Mouse (Mus musculus) lung, postnatal 10 days (tissue): ENCODE data around the gene Cers5.
"Not testable (repeated sequence)": the region's sequence is repeated elsewhere in the genome, so short reads cannot be mapped to it uniquely, and the experiment has no call there.

Experiments
- DNase-seq: peaks from one replicate; pipeline ENCODE4 v3.0.0; 2021

Cers5 gene

GRCm38 (mm10) chr15:99704881-99705280 is 67.8 kb downstream of the Cers5 start:
- DNase-seq, result no peak

DNA sequence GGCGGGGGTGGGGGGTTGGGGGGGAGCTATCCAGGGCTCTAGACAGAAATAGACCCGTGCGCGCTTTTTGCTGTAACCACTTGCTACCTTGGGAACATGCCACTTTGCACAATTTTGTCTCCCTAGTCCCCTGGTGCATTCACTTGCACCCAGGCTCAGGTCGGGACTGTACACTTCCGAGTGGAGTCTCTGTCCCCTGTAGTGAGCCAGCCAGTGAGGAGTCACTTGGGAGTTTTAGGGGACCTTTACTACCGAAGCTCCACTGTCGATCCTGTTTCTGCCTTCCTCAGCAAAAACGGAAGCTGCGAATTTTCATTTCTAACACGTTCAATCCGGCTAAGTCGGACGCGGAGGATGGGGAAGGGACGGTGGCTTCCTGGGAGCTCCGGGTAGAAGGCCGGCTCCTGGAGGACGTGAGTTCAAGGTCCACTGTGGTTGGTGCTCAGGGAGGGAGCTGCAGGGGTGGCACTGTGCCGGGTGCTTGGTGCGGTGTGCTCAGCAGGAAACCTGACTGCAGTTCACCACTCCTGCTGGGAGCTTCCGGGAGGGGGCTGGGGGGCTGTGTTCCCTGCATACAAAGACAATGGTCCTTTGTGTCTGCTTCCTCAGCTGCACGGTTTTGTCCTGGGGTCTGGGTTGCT is 68.5 kb downstream of the Cers5 start:
- DNase-seq, result peak; percentile 64

GRCm38 (mm10) chr15:99703676-99704040 is 69.0 kb downstream of the Cers5 start:
- DNase-seq, result no peak

DNA sequence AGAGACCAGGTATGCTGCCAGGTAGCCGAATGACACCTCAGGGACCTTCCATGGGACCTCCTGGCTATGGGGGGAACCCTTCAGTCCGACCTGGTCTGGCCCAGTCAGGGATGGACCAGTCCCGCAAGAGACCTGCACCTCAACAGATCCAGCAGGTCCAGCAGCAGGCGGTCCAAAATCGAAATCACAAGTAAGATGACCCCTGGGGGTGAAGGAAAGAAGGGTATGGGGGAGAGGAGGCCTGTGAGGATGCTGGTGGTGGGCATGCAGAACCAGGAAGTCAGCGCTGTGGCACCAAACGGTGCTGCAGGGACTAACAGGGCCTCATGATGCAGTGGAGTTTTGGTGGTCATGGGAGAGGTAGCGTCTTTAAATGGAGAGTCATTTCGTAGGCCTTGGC is 69.6 kb downstream of the Cers5 start:
- DNase-seq, result no peak

GRCm38 (mm10) chr15:99701999-99702900 is 70.4 kb downstream of the Cers5 start, which contains the start of gene Smarcd1:
TSS of gene Smarcd1 (plus strand) at chr15:99702129.
- DNase-seq, result peak; percentile 97

DNA sequence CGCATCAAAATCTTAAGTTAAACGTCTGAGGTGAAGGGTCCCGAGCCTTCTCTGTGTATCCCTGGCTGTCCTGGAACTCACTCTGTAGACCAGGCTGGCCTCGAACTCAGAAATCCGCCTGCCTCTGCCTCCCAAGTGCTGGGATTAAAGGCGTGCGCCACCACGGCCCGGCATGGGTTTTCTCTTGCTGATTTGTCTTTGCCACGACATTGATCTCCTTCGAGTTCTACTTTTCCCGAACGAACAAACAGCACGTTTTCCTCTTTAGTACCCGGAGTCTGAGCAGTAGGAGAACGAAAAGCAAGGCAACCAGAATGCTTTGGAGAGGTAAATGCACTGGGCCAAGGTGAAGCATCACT is 71.1 kb downstream of the Cers5 start:
- DNase-seq, result not testable (repeated sequence)

- no peak for DNase-seq
Measured at GRCm38 (mm10) chr15:99700219-99701106, 72.2 kb downstream of the Cers5 start.

DNA sequence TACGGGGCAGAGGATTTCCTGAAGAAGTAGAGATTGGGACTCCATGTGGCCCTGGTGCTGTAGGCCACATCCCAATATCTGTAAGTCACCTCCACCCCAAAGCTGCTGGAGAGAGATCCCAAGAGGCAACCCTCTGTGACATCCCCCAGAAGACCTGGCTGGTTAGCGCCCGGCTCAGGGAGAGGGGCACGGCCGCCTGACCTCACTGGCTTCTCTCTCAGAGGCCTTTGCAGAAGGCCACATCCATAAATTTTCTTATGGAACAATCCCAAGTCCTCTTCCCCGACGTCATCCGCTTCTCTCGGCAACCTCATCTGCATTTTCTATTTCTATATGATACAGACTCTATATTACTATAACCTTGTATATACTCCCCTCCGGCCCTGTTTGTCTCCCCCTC is 73.0 kb downstream of the Cers5 start:
- DNase-seq, result no peak

- no peak for DNase-seq
Measured at GRCm38 (mm10) chr15:99698533-99699085, 74.1 kb downstream of the Cers5 start.

DNA sequence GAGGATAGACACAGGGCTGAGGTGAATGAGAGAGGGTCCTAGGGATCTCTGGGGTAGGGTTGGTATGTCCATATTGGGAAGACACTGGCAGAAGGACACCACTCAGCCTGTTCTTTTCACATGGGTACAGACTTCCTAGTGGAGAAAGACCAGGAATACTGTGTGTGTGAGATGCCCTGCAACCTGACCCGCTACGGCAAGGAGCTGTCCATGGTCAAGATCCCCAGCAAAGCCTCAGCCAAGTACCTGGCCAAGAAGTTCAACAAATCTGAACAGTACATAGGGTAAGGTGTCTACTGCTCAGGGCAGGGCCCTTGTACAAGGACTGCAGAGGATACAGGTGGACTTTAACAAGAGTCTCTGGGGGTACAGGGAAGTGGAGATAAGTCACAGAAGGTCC is 75.4 kb downstream of the Cers5 start:
- no peak for DNase-seq

GRCm38 (mm10) chr15:99691976-99692375 is 80.7 kb downstream of the Cers5 start:
- no peak for DNase-seq

- no peak for DNase-seq
Measured at GRCm38 (mm10) chr15:99690924-99691323, 81.8 kb downstream of the Cers5 start.

GRCm38 (mm10) chr15:99688712-99689111 is 84.0 kb downstream of the Cers5 start:
- DNase-seq, result peak; percentile 78
